Mouse (Mus musculus): ENCODE data around the gene Uvssa. TPM values are rescaled to one million over a fixed set of nuclear protein-coding genes. Genes with fewer than 3 reads are reported as not detected.

Uvssa gene
- 10 to 100 TPM; 12.1 to 13.6 TPM for total RNA-seq (2023)

DNA sequence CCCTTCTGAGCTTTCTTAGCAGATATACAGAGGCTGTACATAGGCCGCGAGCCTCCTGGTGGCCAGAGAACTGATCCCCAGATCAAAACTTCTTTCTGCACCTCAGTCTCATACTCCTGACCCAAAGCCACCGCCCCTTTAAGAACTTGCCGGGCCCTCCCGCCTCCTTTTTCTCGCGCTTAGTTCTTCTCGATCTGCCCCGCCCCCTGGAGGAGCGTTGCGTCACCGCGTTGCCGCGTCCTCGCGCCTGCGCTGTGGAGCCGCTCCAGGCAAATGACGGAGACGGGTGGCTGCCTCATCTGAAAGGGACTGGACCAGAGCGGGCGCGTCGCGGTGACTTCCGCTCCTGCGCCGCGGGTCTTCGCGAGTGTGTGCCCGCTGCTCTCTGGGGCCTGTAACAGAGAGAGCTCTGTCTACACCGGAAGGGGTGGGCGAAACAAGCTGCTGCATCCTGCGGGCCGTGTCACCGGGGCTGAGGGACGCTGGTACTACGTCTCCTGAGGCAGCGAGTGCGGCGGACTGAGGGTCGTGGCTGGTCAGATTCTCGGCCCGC lies at the start of gene Uvssa:
TSS of gene Uvssa (plus strand) at position 248 of the 553 bp plus-strand sequence.

GRCm38 (mm10) chr5:33335273-33335976 lies 42.9 kb upstream of the Uvssa start, which contains the start of gene Maea:
Gene Maea, plus strand, starts transcription at chr5:33335509.

GRCm38 (mm10) chr5:33433201-33434138 lies 55.1 kb downstream of the Uvssa start, which contains the start of gene Nkx1-1:
Gene Nkx1-1, minus strand, starts transcription at chr5:33433976.

Other genes with a start within 250 kb of the Uvssa start
- gene Spon2, start 160.1 kb upstream of the Uvssa start, total RNA-seq (2023), result not detected
- gene Ctbp1, start 103.6 kb upstream of the Uvssa start, total RNA-seq (2023), result 100 to 1,000 TPM; 164 to 166 TPM
- 100 to 1,000 TPM; 117 to 120 TPM for gene Maea, start 43.0 kb upstream of the Uvssa start, total RNA-seq (2023)
- not detected for gene Nkx1-1, start 55.4 kb downstream of the Uvssa start, total RNA-seq (2023)